Mouse (Mus musculus) heart, adult 2 months (tissue): ENCODE measurements around the gene Cap1. TPM values are rescaled to one million over a fixed set of nuclear protein-coding genes. Genes with fewer than 3 reads are reported as not detected.

Experiments used
- DNase-seq, 2 experiments: peaks; one replicate each; pipeline ENCODE4 v3.0.0; 2021
- H3K27ac ChIP-seq: fragments of 200-600 bp; 2 replicates; pipeline ENCODE4 v1.8.1; 2022
- H3K27me3 ChIP-seq: fragments of 200-500 bp; 2 replicates; pipeline ENCODE4 v1.6.1; 2012; ENCODE audit warnings: mild to moderate bottlenecking, low read length, inconsistent platforms, mixed read lengths; ENCODE audit not compliant: control insufficient read depth, insufficient read depth
- H3K36me3 ChIP-seq: fragments of 200-500 bp; 2 replicates; pipeline ENCODE4 v1.6.1; 2012; ENCODE audit warnings: low read length, inconsistent platforms; ENCODE audit not compliant: control insufficient read depth, insufficient read depth
- H3K4me1 ChIP-seq: fragments of 200-500 bp; 2 replicates; pipeline ENCODE4 v1.6.1; 2011; ENCODE audit warnings: low read length; ENCODE audit not compliant: control insufficient read depth, insufficient read depth
- H3K4me3 ChIP-seq: fragments of 200-600 bp; 2 replicates; pipeline ENCODE4 v1.8.1; 2022
- H3K79me2 ChIP-seq: fragments of 200-500 bp; replicated peaks from 2 replicates; pipeline ENCODE4 v1.6.1; 2012; ENCODE audit warnings: mild to moderate bottlenecking, inconsistent platforms, low read length, moderate library complexity, mixed read lengths; ENCODE audit not compliant: control insufficient read depth, insufficient read depth
- H3K9ac ChIP-seq: fragments of 200-500 bp; 2 replicates; pipeline ENCODE4 v1.6.1; 2012; ENCODE audit warnings: low read depth, mild to moderate bottlenecking, control low read depth, inconsistent platforms, low read length, mixed read lengths
- CTCF ChIP-seq: fragments of 200-600 bp; IDR thresholded peaks from 2 replicates; pipeline ENCODE4 v1.8.1; 2022; ENCODE audit warnings: antibody characterized with exemption, mild to moderate bottlenecking, moderate library complexity
- EP300 ChIP-seq: fragments of 200-500 bp; IDR thresholded peaks from 2 replicates; pipeline ENCODE4 v1.6.1; 2011; ENCODE audit warnings: low read depth, low read length, control low read depth; ENCODE audit not compliant: insufficient read depth
- POLR2A ChIP-seq: fragments of 200-500 bp; IDR thresholded peaks from 2 replicates; pipeline ENCODE4 v1.6.1; 2011; ENCODE audit warnings: mild to moderate bottlenecking, low read depth, low read length, control low read depth; ENCODE audit not compliant: insufficient read depth
- whole genome bisulfite sequencing: fragments of 180-500 bp; shearing (Covaris S2); methylation state at CpG from one replicate; pipeline ENCODE4 v1.1.7; 2018; 5-methylcytosine and 5-hydroxymethylcytosine counted together
- intact Hi-C: fragments of 180-260 bp; cut with DNase I; formaldehyde crosslinking; loops from one replicate; pipeline ENCODE4 v1.15.1; 2025
- polyA plus RNA-seq: library from polyadenylated mRNA; depleted of rRNA; stranded (reverse); fragments of >200 nt; gene quantifications from 2 replicates; pipeline ENCODE4 v1.2.3, GENCODE M21; 2012
- total RNA-seq, 2 experiments: library from RNA; stranded (reverse); gene quantifications; 2 replicates each; pipeline ENCODE4 v1.2.3; 2021

The Cap1 gene
- total and polyA plus RNA-seq, 3 experiments, result 38.3 to 53.4 (median 48.4) TPM

GRCm38 (mm10) chr4:122892157-122892556, 6.3 kb upstream of the Cap1 start:
- no peak for DNase-seq
- intact Hi-C loops, result no loop called here
- 46% methylated on average over 5 of the region's 5 CpGs for WGBS

GRCm38 (mm10) chr4:122891597-122891996, 5.7 kb upstream of the Cap1 start:
- 6% methylated on average over 1 of the region's 1 CpGs for WGBS
- H3K4me3 ChIP-seq, result no peak overlapping the region
- TF ChIP-seq POLR2A (no peak), EP300 (no peak), CTCF (no peak)
- no peaks in the 10 kb centered on the region for H3K27me3 ChIP-seq
- H3K4me1 ChIP-seq, result peaks cover 7% of the 10 kb centered on the region
- H3K27ac ChIP-seq, result peak overlapping the region; percentile 1; the same call in 1 of the 2 replicates
- intact Hi-C loops, result no loop called here
- no peaks in the 10 kb centered on the region for H3K79me2 ChIP-seq
- DNase-seq, result no peak
- H3K9ac ChIP-seq, result no peak overlapping the region
- no peaks in the 10 kb centered on the region for H3K36me3 ChIP-seq

More at GRCm38 (mm10) chr4:122892157-122892556, 6.3 kb upstream of the Cap1 start:
- H3K36me3 ChIP-seq, result no peaks in the 10 kb centered on the region
- H3K4me1 ChIP-seq, result peaks cover 5% of the 10 kb centered on the region
- TF ChIP-seq EP300 (no peak), POLR2A (no peak), CTCF (no peak)
- peak overlapping the region; percentile 5; the same call in 1 of the 2 replicates for H3K27ac ChIP-seq
- H3K4me3 ChIP-seq, result no peak overlapping the region
- no peaks in the 10 kb centered on the region for H3K79me2 ChIP-seq
- H3K9ac ChIP-seq, result no peak overlapping the region
- H3K27me3 ChIP-seq, result no peaks in the 10 kb centered on the region

GRCm38 (mm10) chr4:122890881-122891481, 5.1 kb upstream of the Cap1 start:
- TF ChIP-seq CTCF (no peak), EP300 (0 out of 2 replicates have a peak, but pooled peaks have one; percentile 44)

DNA sequence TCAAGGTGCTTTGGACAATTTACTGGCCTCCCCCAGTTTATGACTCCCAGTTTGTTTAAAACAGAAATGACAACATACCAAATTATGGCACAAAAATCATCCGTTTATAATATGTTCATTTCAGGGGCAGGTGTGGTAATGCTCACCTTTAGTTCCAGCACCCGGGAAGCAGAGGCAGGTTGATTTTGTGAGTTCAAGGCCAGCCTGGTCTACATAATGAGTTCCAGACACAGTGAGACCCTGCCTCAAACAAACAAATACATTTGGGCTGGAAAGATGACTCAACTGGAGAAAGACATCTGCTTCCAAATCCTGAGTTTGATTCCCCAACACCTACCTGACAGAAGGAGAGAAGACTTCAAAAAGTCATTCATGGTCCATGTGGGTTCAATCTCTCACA, 1.5 kb upstream of the Cap1 start:
- TF ChIP-seq CTCF (no peak), EP300 (no peak), POLR2A (no peak)
- Histone ChIP-seq H3K27ac (peak overlapping the region; percentile 100), H3K79me2 (no peaks in the 10 kb centered on the region), H3K36me3 (peaks cover 4% of the 10 kb centered on the region), H3K9ac (no peak overlapping the region), H3K4me3 (no peak overlapping the region), H3K4me1 (peaks cover 15% of the 10 kb centered on the region), H3K27me3 (no peaks in the 10 kb centered on the region)
- WGBS, result 87% methylated on average over 2 of the region's 2 CpGs
- no peak for DNase-seq
- intact Hi-C loops, result loop anchor here (10.0 kb wide), 1 partner anchor 1873 kb away; the partner anchor contains the start of gene Smap2

More at GRCm38 (mm10) chr4:122890881-122891481, 5.1 kb upstream of the Cap1 start:
- intact Hi-C loops, result no loop called here
- WGBS, result 6% methylated on average over 3 of the region's 3 CpGs
- H3K79me2 ChIP-seq, result no peaks in the 10 kb centered on the region
- H3K27ac ChIP-seq, result peak overlapping the region; percentile 1; the same call in 1 of the 2 replicates
- H3K4me3 ChIP-seq, result no peak overlapping the region
- H3K4me1 ChIP-seq, result peaks cover 7% of the 10 kb centered on the region
- no peaks in the 10 kb centered on the region for H3K36me3 ChIP-seq
- DNase-seq, result peak; percentile 78 to 83
- H3K27me3 ChIP-seq, result no peaks in the 10 kb centered on the region
- no peak overlapping the region for H3K9ac ChIP-seq

- Histone ChIP-seq H3K4me1 (peaks cover 18% of the 10 kb centered on the region), H3K27me3 (no peaks in the 10 kb centered on the region), H3K27ac (peak overlapping the region; percentile 100), H3K36me3 (peaks cover 10% of the 10 kb centered on the region), H3K79me2 (peaks cover 2% of the 10 kb centered on the region; the same call in 1 of the 2 replicates), H3K4me3 (peak overlapping the region; percentile 60), H3K9ac (peak overlapping the region; percentile 85)
- peak in 1 of 2 experiments; percentile 27 for DNase-seq
- TF ChIP-seq POLR2A (no peak), EP300 (no peak), CTCF (no peak)
- 9% methylated on average over 19 of the region's 19 CpGs for WGBS
- intact Hi-C loops, result loop anchor here (10.0 kb wide), 1 partner anchor 1872 kb away; the partner anchor contains the start of gene Smap2
These were observed 861 bp upstream of the Cap1 start for GRCm38 (mm10) chr4:122886579-122887254.
